Mouse (Mus musculus): ENCODE results near the gene Rad51b. TPM values are rescaled to one million over a fixed set of nuclear protein-coding genes. Genes with fewer than 3 reads are reported as not detected.

Rad51b gene
- under 1 TPM; 0.71 to 0.95 (median 0.78) TPM for total RNA-seq (2022)

GRCm38 (mm10) chr12:79297121-79297576, at the start of gene Rad51b:
TSS of gene Rad51b (plus strand) at chr12:79297282.
- peak; percentile 91 for DNase-seq (ENCODE audit: low spot score)

GRCm38 (mm10) chr12:79248110-79248509, 49.0 kb upstream of the Rad51b start:
- DNase-seq (ENCODE audit: low spot score), result no peak

GRCm38 (mm10) chr12:79253294-79254053, 43.6 kb upstream of the Rad51b start:
- no peak for DNase-seq (ENCODE audit: low spot score)

GRCm38 (mm10) chr12:79254975-79255374, 42.1 kb upstream of the Rad51b start:
- DNase-seq (ENCODE audit: low spot score), result no peak

GRCm38 (mm10) chr12:79260154-79260553, 36.9 kb upstream of the Rad51b start:
- no peak for DNase-seq (ENCODE audit: low spot score)

GRCm38 (mm10) chr12:79261035-79261434, 36.0 kb upstream of the Rad51b start:
- DNase-seq (ENCODE audit: low spot score), result no peak

- DNase-seq (ENCODE audit: low spot score), result no peak
Measured at GRCm38 (mm10) chr12:79272604-79273003, 24.5 kb upstream of the Rad51b start.

GRCm38 (mm10) chr12:79279513-79280115, 17.5 kb upstream of the Rad51b start:
- no peak for DNase-seq (ENCODE audit: low spot score)

GRCm38 (mm10) chr12:79282595-79282994, 14.5 kb upstream of the Rad51b start:
- no peak for DNase-seq (ENCODE audit: low spot score)

GRCm38 (mm10) chr12:79292874-79293273, 4.2 kb upstream of the Rad51b start:
- DNase-seq (ENCODE audit: low spot score), result no peak

GRCm38 (mm10) chr12:79296126-79296816, 811 bp upstream of the Rad51b start, which contains the start of gene Zfyve26:
TSS of gene Zfyve26 (minus strand) at chr12:79296304.
- peak; percentile 97 for DNase-seq (ENCODE audit: low spot score)

- DNase-seq (ENCODE audit: low spot score), result no peak
Measured at GRCm38 (mm10) chr12:79297884-79298636, 978 bp downstream of the Rad51b start.

- DNase-seq (ENCODE audit: low spot score), result peak; percentile 37
Measured at GRCm38 (mm10) chr12:79301802-79302201, 4.7 kb downstream of the Rad51b start.

- DNase-seq (ENCODE audit: low spot score), result no peak
Measured at GRCm38 (mm10) chr12:79305131-79305530, 8.0 kb downstream of the Rad51b start.

GRCm38 (mm10) chr12:79306013-79306412, 8.9 kb downstream of the Rad51b start:
- DNase-seq (ENCODE audit: low spot score), result no peak

- no peak for DNase-seq (ENCODE audit: low spot score)
Measured at GRCm38 (mm10) chr12:79313721-79314120, 16.6 kb downstream of the Rad51b start.

GRCm38 (mm10) chr12:79317339-79317738, 20.3 kb downstream of the Rad51b start:
- no peak for DNase-seq (ENCODE audit: low spot score)

- DNase-seq (ENCODE audit: low spot score), result no peak
Measured at GRCm38 (mm10) chr12:79320895-79321294, 23.8 kb downstream of the Rad51b start.

GRCm38 (mm10) chr12:79322539-79322938, 25.5 kb downstream of the Rad51b start:
- DNase-seq (ENCODE audit: low spot score), result peak; percentile 22

- no peak for DNase-seq (ENCODE audit: low spot score)
Measured at GRCm38 (mm10) chr12:79326236-79326635, 29.2 kb downstream of the Rad51b start.

- DNase-seq (ENCODE audit: low spot score), result no peak
Measured at GRCm38 (mm10) chr12:79326745-79327144, 29.7 kb downstream of the Rad51b start.

GRCm38 (mm10) chr12:79327868-79328267, 30.8 kb downstream of the Rad51b start:
- DNase-seq (ENCODE audit: low spot score), result no peak

Measured in heart, adult 8-10 months (tissue).